Mouse (Mus musculus) stomach, postnatal 0 days (tissue): ENCODE results near the gene Gpr142. TPM values are rescaled to one million over a fixed set of nuclear protein-coding genes. Genes with fewer than 3 reads are reported as not detected.

Experiments used
- ATAC-seq: fragments of 200-750 bp; cut with Nextera tagmentation; 2 replicates; pipeline ENCODE4 v1.8.0; 2017; ENCODE audit not compliant: low FRiP score, low TSS enrichment
- DNase-seq: peaks from one replicate; pipeline ENCODE4 v3.0.0-alpha.2; 2016; ENCODE audit warnings: low spot score
- H3K27ac ChIP-seq: fragments of 300-500 bp; sonication (generic); replicated peaks from 2 replicates; pipeline ENCODE4 v1.5.1; 2014; ENCODE audit warnings: mild to moderate bottlenecking, control low read depth
- H3K27me3 ChIP-seq: fragments of 300-500 bp; sonication (generic); 2 replicates; pipeline ENCODE4 v1.6.1; 2014; ENCODE audit warnings: low read length; ENCODE audit not compliant: control insufficient read depth, insufficient read depth
- H3K36me3 ChIP-seq: fragments of 300-500 bp; sonication (generic); 2 replicates; pipeline ENCODE4 v1.6.1; 2014; ENCODE audit warnings: low read length, mixed read lengths; ENCODE audit not compliant: control insufficient read depth, insufficient read depth
- H3K4me1 ChIP-seq: fragments of 300-500 bp; sonication (generic); replicated peaks from 2 replicates; pipeline ENCODE4 v1.6.1; 2014; ENCODE audit warnings: antibody characterized with exemption; ENCODE audit not compliant: control insufficient read depth, insufficient read depth
- H3K4me2 ChIP-seq: fragments of 300-500 bp; sonication (generic); replicated peaks from 2 replicates; pipeline ENCODE4 v1.6.1; 2014; ENCODE audit warnings: low read depth, mild to moderate bottlenecking, control low read depth, moderate library complexity
- H3K4me3 ChIP-seq: fragments of 300-500 bp; sonication (generic); 2 replicates; pipeline ENCODE4 v1.5.1; 2014; ENCODE audit warnings: low read depth, low read length, control low read depth
- H3K9ac ChIP-seq: fragments of 300-500 bp; sonication (generic); 2 replicates; pipeline ENCODE4 v1.6.1; 2014; ENCODE audit warnings: mild to moderate bottlenecking, low read length, control low read depth, mixed read lengths
- H3K9me3 ChIP-seq: fragments of 300-500 bp; sonication (generic); 2 replicates; pipeline ENCODE4 v1.6.1; 2016; ENCODE audit warnings: low read length; ENCODE audit not compliant: control insufficient read depth
- CTCF ChIP-seq: IDR thresholded peaks from 2 replicates; pipeline ENCODE4 v1.5.1; 2016; ENCODE audit warnings: antibody characterized with exemption, low read depth, mild to moderate bottlenecking, moderate library complexity
- EP300 ChIP-seq: optimal IDR thresholded peaks from 2 replicates; pipeline ENCODE3; 2016; ENCODE audit warnings: antibody characterized with exemption
- WGBS: fragments of 180-500 bp; shearing (Covaris S2); extraction: QIAGEN DNeasy Blood & Tissue Kit; methylation state at CpG from one replicate; pipeline ENCODE4 v1.1.7; 2014; 5-methylcytosine and 5-hydroxymethylcytosine counted together
- polyA plus RNA-seq: library from polyadenylated mRNA; unstranded; fragments of >200 nt; fragmentation: Nextera tagmentation; extraction: Ambion mirVana; gene quantifications from 2 replicates; pipeline ENCODE4 v1.2.1, GENCODE M21; 2015

Gene Gpr142
- polyA plus RNA-seq, 1 experiment from 2014 or later, result not detected

DNA sequence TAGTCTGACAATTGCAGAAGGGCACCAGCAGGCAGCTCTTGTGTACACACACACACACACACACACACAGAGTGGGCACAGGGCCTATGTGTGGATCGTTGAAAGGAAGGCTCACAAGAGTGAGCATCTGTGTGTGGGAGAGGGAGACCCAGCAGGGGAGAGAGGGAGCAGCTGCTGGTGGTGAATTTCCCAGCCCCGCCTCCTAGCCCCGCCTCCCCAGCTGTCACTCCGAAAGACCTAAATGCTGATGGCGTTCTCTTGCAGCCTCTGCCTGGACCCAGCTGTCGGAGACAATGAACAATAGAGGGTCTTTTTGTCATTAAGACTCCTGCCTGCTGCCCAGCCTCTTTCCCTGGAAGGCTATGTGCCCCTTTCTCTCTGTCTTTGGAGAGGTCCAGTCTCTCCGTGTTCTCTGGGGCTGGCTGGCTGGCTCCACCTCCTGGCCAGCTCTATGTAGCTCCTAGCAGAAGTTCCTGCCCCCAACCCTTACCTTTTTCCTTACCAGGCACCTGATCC lies 3.4 kb upstream of the Gpr142 start:
- Histone ChIP-seq H3K9ac (peak overlapping the region; percentile 23; the same call in 1 of the 2 replicates), H3K27ac (no peak overlapping the region), H3K4me2 (peak overlapping the region; percentile 51), H3K27me3 (peaks cover 11% of the 10 kb centered on the region), H3K4me3 (peak overlapping the region; percentile 34), H3K4me1 (no peaks in the 10 kb centered on the region; the same call in 1 of the 2 replicates), H3K9me3 (no peaks in the 10 kb centered on the region), H3K36me3 (no peaks in the 10 kb centered on the region)
- WGBS, result 0% methylated on average over 7 of the region's 7 CpGs
- TF ChIP-seq EP300 (no peak), CTCF (peak; percentile 59)
- DNase-seq (peak; percentile 61), ATAC-seq (peak; percentile 44; the same call in 1 of the 2 replicates)

DNA sequence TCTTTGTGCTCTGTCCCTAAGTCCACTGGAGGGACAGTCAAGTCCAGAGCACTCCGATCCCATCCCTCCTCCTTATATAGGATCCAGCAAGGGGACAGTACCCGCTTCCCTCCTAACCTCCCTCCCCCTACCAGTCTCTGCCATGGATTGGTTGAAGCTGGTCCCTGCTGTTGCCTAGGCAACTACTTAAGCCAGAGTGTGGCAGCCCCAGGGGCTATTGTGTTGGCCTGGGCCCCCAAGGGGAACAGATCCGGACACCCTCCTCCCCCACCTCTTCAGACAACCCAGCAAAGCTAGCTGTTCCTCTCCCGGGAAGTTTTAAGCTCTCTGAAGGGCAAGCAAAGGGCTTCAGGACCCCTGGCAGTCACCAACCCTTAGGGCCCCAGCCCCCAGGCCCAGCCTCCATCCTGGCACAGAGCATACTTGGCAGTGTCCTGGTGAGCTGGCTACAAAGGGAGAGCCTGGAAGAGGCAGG lies 2.8 kb upstream of the Gpr142 start, which contains the start of gene Btbd17:
Gene Btbd17 (minus strand): TSS at position 98 of the 475 bp plus-strand sequence.
- Histone ChIP-seq H3K9ac (peak within 1 kb of the TSS; percentile 23; the same call in 1 of the 2 replicates), H3K4me1 (no peaks in the 10 kb centered on the region; the same call in 1 of the 2 replicates), H3K27me3 (peaks cover 11% of the 10 kb centered on the region), H3K4me3 (peak within 1 kb of the TSS; percentile 34), H3K4me2 (peak within 1 kb of the TSS; percentile 51), H3K9me3 (no peaks in the 10 kb centered on the region), H3K27ac (no peak within 1 kb of the TSS), H3K36me3 (no peaks in the 10 kb centered on the region)
- TF ChIP-seq CTCF, result no peak
- TF ChIP-seq EP300, result no peak
- no peak for ATAC-seq
- no peak for DNase-seq
- WGBS, result 30% methylated on average over 4 of the region's 4 CpGs

GRCm38 (mm10) chr11:114797176-114797575 lies 1.5 kb upstream of the Gpr142 start:
- no peak for ATAC-seq
- H3K27me3 ChIP-seq, result peaks cover 2% of the 10 kb centered on the region
- WGBS, result 82% methylated on average over 7 of the region's 7 CpGs

GRCm38 (mm10) chr11:114797981-114798380 lies 743 bp upstream of the Gpr142 start:
- no peaks in the 10 kb centered on the region for H3K4me1 ChIP-seq
- no peak overlapping the region for H3K27ac ChIP-seq
- no peak for TF ChIP-seq EP300
- TF ChIP-seq CTCF, result no peak
- H3K9me3 ChIP-seq, result no peaks in the 10 kb centered on the region
- H3K36me3 ChIP-seq, result no peaks in the 10 kb centered on the region
- DNase-seq (no peak), ATAC-seq (no peak)
- H3K27me3 ChIP-seq, result no peaks in the 10 kb centered on the region; the same call in 1 of the 2 replicates
- no peak overlapping the region for H3K4me2 ChIP-seq
- no peak overlapping the region for H3K4me3 ChIP-seq
- no peak overlapping the region for H3K9ac ChIP-seq
- WGBS, result 76% methylated on average over 3 of the region's 3 CpGs

More at GRCm38 (mm10) chr11:114797176-114797575, 1.5 kb upstream of the Gpr142 start:
- Histone ChIP-seq H3K9me3 (no peaks in the 10 kb centered on the region), H3K4me1 (no peaks in the 10 kb centered on the region), H3K4me2 (no peak overlapping the region), H3K27ac (no peak overlapping the region), H3K36me3 (no peaks in the 10 kb centered on the region), H3K4me3 (no peak overlapping the region), H3K9ac (no peak overlapping the region)
- no peak for TF ChIP-seq EP300
- no peak for TF ChIP-seq CTCF
- no peak for DNase-seq

DNA sequence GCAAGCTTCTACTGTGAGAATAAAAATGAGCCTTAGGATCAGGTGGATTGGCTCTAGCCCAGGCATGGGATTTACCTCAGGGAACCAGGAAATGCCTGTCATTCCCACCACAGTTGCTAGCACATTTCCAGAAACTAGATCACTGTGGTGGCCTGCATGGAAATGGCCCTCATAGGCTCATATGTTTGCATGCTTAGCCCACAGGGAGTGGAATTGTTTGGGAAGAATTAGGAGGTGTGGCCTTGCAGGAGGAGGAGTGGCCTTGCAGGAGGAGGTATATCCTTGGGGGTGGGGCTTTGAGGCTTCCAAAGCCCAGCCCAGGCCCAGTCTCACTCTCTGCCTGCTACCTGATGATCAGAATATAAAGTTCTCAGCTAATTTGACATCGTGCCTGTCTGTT lies 3.2 kb downstream of the Gpr142 start:
- TF ChIP-seq CTCF (0 out of 2 replicates have a peak, but pooled peaks have one; percentile 7), EP300 (no peak)
- Histone ChIP-seq H3K36me3 (no peaks in the 10 kb centered on the region), H3K4me3 (no peak overlapping the region), H3K27ac (no peak overlapping the region), H3K27me3 (no peaks in the 10 kb centered on the region), H3K9me3 (no peaks in the 10 kb centered on the region), H3K4me2 (no peak overlapping the region), H3K4me1 (no peaks in the 10 kb centered on the region), H3K9ac (no peak overlapping the region)
- ATAC-seq, result no peak
- 95% methylated on average over 1 of the region's 1 CpGs for WGBS
- DNase-seq, result no peak

DNA sequence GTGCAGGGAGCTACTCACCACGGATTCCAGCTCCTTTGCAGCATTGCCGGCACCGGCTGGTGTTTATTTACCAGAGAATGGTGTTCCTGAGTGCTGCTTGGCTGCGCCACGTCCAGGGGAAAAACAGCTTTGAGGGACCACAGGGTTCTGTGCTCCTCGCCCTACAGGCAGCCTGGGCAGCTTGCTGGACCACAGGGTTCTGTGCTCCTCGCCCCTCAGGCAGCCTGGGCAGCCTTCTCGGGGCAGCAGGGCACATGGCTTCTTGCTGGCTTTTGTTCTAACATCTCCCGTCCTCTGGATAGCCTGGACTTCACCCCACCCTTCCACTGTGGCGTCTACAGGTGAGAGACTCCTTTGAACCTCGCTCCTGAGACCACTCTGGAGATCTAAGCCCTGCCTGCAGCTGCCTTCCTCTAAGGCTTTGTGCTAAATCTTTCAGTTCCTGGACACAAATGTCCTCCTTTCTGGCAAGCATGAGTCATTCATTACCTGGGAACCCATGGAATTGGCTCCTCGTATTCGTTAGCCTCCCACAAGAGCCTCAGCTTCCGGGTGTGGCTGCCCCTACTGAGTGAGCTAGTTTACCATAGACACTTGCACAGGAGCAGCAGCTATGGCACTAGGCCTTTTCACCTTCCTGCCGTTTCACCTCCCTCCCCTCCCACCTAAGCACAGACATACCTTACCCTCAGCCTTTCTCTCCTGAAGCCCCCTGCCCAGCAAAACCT lies 4.0 kb downstream of the Gpr142 start:
- Histone ChIP-seq H3K27me3 (no peaks in the 10 kb centered on the region), H3K4me3 (no peak overlapping the region), H3K36me3 (no peaks in the 10 kb centered on the region), H3K4me1 (no peaks in the 10 kb centered on the region), H3K27ac (no peak overlapping the region), H3K9me3 (no peaks in the 10 kb centered on the region), H3K4me2 (no peak overlapping the region), H3K9ac (no peak overlapping the region)
- DNase-seq (peak; percentile 49), ATAC-seq (peak; percentile 74)
- TF ChIP-seq CTCF (no peak), EP300 (no peak)
- 41% methylated on average over 15 of the region's 15 CpGs for WGBS
